Mouse (Mus musculus) liver, adult 2 months (tissue): ENCODE data around the gene Psmd6. TPM values are rescaled to one million over a fixed set of nuclear protein-coding genes. Genes with fewer than 3 reads are reported as not detected.
A peak's percentile ranks its signal among the peaks of the same experiment; 100 is the strongest.

ENCODE experiments used
- DNase-seq: peaks from one replicate; pipeline ENCODE4 v3.0.0-alpha.2; 2011; ENCODE audit warnings: low read depth, low spot score; ENCODE audit errors: extremely low read depth
- H3K27ac ChIP-seq: fragments of 200-500 bp; replicated peaks from 2 replicates; pipeline ENCODE4 v1.5.1; 2012; ENCODE audit warnings: low read depth, mild to moderate bottlenecking, control low read depth, inconsistent platforms, low read length; ENCODE audit not compliant: insufficient read depth
- H3K27me3 ChIP-seq: fragments of 200-500 bp; 2 replicates; pipeline ENCODE4 v1.6.1; 2012; ENCODE audit warnings: mild to moderate bottlenecking, moderate library complexity, low read length, inconsistent platforms; ENCODE audit not compliant: control insufficient read depth, insufficient read depth
- H3K36me3 ChIP-seq: fragments of 200-500 bp; 2 replicates; pipeline ENCODE4 v1.6.1; 2012; ENCODE audit warnings: low read length, inconsistent platforms; ENCODE audit not compliant: control insufficient read depth, insufficient read depth
- H3K4me1 ChIP-seq: fragments of 200-500 bp; 2 replicates; pipeline ENCODE4 v1.6.1; 2011; ENCODE audit warnings: low read length; ENCODE audit not compliant: control insufficient read depth, insufficient read depth
- H3K4me3 ChIP-seq: fragments of 200-500 bp; 2 replicates; pipeline ENCODE4 v1.5.1; 2011; ENCODE audit warnings: low read depth, mild to moderate bottlenecking, control low read depth, low read length, moderate library complexity; ENCODE audit not compliant: insufficient read depth
- H3K79me2 ChIP-seq: fragments of 200-500 bp; 2 replicates; pipeline ENCODE4 v1.6.1; 2012; ENCODE audit warnings: inconsistent platforms, mild to moderate bottlenecking, low read length, moderate library complexity; ENCODE audit not compliant: control insufficient read depth, insufficient read depth
- H3K9ac ChIP-seq: fragments of 200-500 bp; 2 replicates; pipeline ENCODE4 v1.6.1; 2012; ENCODE audit warnings: low read depth, mild to moderate bottlenecking, control low read depth, inconsistent platforms, low read length
- CTCF ChIP-seq: fragments of 200-500 bp; IDR thresholded peaks from 2 replicates; pipeline ENCODE4 v1.5.1; 2011; ENCODE audit warnings: low read depth, low read length, control low read depth
- POLR2A ChIP-seq: fragments of 200-500 bp; IDR thresholded peaks from 2 replicates; pipeline ENCODE4 v1.6.1; 2011; ENCODE audit warnings: low read length, control low read depth; ENCODE audit not compliant: insufficient read depth; ENCODE audit errors: extremely low read depth
- WGBS: fragments of 180-500 bp; shearing (Covaris S2); methylation state at CpG from one replicate; pipeline ENCODE4 v1.1.7; 2018; 5-methylcytosine and 5-hydroxymethylcytosine counted together
- polyA plus RNA-seq: library from polyadenylated mRNA; depleted of rRNA; stranded (reverse); fragments of >200 nt; gene quantifications from 2 replicates; pipeline ENCODE4 v1.2.3, GENCODE M21; 2012
- total RNA-seq: library from RNA; depleted of rRNA; stranded (reverse); fragments of >200 nt; gene quantifications from 2 replicates; pipeline ENCODE4 v1.2.3, GENCODE M21; 2014

Psmd6 gene
- total and polyA plus RNA-seq, 2 experiments: 36.6 to 120 TPM

DNA sequence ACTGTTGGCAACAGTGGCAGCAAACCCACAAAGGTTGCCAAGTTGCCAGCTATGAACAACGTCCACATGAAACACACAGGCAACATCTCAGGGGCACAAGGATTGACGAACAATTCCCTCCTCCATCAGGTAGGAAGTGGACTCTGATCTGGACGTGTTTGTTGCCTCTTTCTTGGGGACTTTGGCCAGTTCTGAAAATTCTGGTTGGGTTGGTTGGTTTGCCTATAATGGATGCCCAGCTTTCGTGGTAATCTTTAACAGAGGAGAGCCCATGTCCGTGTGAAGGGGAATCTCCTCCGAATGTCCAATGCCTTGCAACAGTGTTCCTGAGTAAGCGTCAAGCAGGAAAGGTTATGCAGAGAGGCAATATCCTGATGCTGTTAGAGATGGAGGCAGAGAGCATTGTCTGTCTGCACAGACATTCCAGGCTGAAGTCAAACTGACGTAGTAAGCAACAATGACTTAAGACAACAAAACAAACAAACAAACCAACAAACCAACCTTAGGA is 20.0 kb downstream of the Psmd6 start:
- WGBS: 22% methylated on average over 8 of the region's 8 CpGs
- DNase-seq: peak; percentile 85
- H3K36me3 ChIP-seq: peaks cover 27% of the 10 kb centered on the region
- no peak overlapping the region for H3K9ac ChIP-seq
- H3K27ac ChIP-seq: peak overlapping the region; percentile 84
- no peak overlapping the region for H3K4me3 ChIP-seq
- peaks cover 2% of the 10 kb centered on the region; the same call in 1 of the 2 replicates for H3K79me2 ChIP-seq
- H3K27me3 ChIP-seq: no peaks in the 10 kb centered on the region
- peaks cover 19% of the 10 kb centered on the region for H3K4me1 ChIP-seq
- no peak for TF ChIP-seq POLR2A
- no peak for TF ChIP-seq CTCF

- TF ChIP-seq CTCF: peak; percentile 93
- TF ChIP-seq POLR2A: no peak
- H3K79me2 ChIP-seq: peaks cover 2% of the 10 kb centered on the region; the same call in 1 of the 2 replicates
- DNase-seq: peak; percentile 72
- peaks cover 19% of the 10 kb centered on the region for H3K4me1 ChIP-seq
- H3K27me3 ChIP-seq: no peaks in the 10 kb centered on the region
- H3K4me3 ChIP-seq: no peak overlapping the region
- no peak overlapping the region for H3K27ac ChIP-seq
- H3K36me3 ChIP-seq: peaks cover 23% of the 10 kb centered on the region
- no peak overlapping the region for H3K9ac ChIP-seq
- 25% methylated on average over 10 of the region's 10 CpGs for WGBS
Measured at GRCm38 (mm10) chr14:14098330-14098980, 22.3 kb downstream of the Psmd6 start.

GRCm38 (mm10) chr14:14090571-14090970 is 30.2 kb downstream of the Psmd6 start:
- WGBS: 93% methylated on average over 6 of the region's 6 CpGs
- peaks cover 42% of the 10 kb centered on the region for H3K36me3 ChIP-seq
- TF ChIP-seq CTCF (no peak), POLR2A (no peak)

GRCm38 (mm10) chr14:14088016-14088791 is 32.6 kb downstream of the Psmd6 start:
- no peaks in the 10 kb centered on the region for H3K27me3 ChIP-seq
- H3K79me2 ChIP-seq: peaks cover 12% of the 10 kb centered on the region; the same call in 1 of the 2 replicates
- 78% methylated on average over 9 of the region's 9 CpGs for WGBS
- no peak for DNase-seq
- no peak overlapping the region for H3K27ac ChIP-seq
- H3K36me3 ChIP-seq: peaks cover 42% of the 10 kb centered on the region
- H3K9ac ChIP-seq: no peak overlapping the region
- H3K4me3 ChIP-seq: no peak overlapping the region
- TF ChIP-seq POLR2A (no peak), CTCF (no peak)
- H3K4me1 ChIP-seq: 0 out of 2 replicates have a peak, but pooled peaks cover 2% of the 10 kb centered on the region

More at GRCm38 (mm10) chr14:14090571-14090970, 30.2 kb downstream of the Psmd6 start:
- Histone ChIP-seq H3K9ac (no peak overlapping the region), H3K4me3 (no peak overlapping the region), H3K79me2 (peaks cover 4% of the 10 kb centered on the region; the same call in 1 of the 2 replicates), H3K27ac (no peak overlapping the region), H3K27me3 (no peaks in the 10 kb centered on the region), H3K4me1 (no peaks in the 10 kb centered on the region)
- no peak for DNase-seq

DNA sequence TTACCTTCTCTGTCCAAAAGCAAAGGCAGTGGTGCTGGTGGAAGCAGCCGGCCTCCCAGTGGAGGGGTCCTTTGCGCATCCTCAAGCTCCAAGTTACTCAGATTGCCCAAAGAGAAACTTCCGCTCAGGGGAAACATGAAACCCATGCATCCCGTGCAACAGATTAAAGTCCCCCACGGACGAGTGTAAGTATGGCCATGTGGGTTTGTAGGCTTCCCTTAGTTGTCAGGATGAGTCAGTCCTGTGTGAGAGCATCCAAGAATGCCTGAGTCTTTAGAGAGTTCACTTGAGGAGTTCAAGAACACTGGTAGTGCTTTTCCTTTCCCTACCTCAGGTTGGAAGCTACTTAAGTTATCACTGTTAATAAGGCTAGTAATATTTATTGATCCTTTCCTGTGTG is 33.4 kb downstream of the Psmd6 start:
- Histone ChIP-seq H3K36me3 (peaks cover 42% of the 10 kb centered on the region), H3K27me3 (no peaks in the 10 kb centered on the region), H3K4me3 (no peak overlapping the region), H3K27ac (no peak overlapping the region), H3K4me1 (0 out of 2 replicates have a peak, but pooled peaks cover 2% of the 10 kb centered on the region), H3K9ac (no peak overlapping the region), H3K79me2 (peaks cover 12% of the 10 kb centered on the region; the same call in 1 of the 2 replicates)
- DNase-seq: no peak
- TF ChIP-seq POLR2A (no peak), CTCF (no peak)
- 90% methylated on average over 6 of the region's 6 CpGs for WGBS
